Mouse (Mus musculus) common myeloid progenitor, adult 5-6 weeks (primary cell): ENCODE data around the gene Cfl1. TPM values are rescaled to one million over a fixed set of nuclear protein-coding genes. Genes with fewer than 3 reads are reported as not detected.
A peak's percentile ranks its signal among the peaks of the same experiment; 100 is the strongest.

Source experiments
- ATAC-seq: replicated peaks from 2 replicates; pipeline ENCODE4 v1.8.0; 2016; ENCODE audit warnings: low read depth, mild to moderate bottlenecking, moderate TSS enrichment, inconsistent platforms; ENCODE audit not compliant: poor library complexity, severe bottlenecking
- total RNA-seq: library from RNA; stranded (forward); fragments of 200-1000, 187-1606 nt; gene quantifications from 2 replicates; pipeline ENCODE4 v1.2.3, GENCODE M21; 2017

Gene Cfl1
- total RNA-seq, 1 experiment from 2014 or later, result 940 TPM

GRCm38 (mm10) chr19:5515840-5516777 is 25.9 kb downstream of the Cfl1 start:
- no peak; the same call in 1 of the 2 replicates for ATAC-seq

DNA sequence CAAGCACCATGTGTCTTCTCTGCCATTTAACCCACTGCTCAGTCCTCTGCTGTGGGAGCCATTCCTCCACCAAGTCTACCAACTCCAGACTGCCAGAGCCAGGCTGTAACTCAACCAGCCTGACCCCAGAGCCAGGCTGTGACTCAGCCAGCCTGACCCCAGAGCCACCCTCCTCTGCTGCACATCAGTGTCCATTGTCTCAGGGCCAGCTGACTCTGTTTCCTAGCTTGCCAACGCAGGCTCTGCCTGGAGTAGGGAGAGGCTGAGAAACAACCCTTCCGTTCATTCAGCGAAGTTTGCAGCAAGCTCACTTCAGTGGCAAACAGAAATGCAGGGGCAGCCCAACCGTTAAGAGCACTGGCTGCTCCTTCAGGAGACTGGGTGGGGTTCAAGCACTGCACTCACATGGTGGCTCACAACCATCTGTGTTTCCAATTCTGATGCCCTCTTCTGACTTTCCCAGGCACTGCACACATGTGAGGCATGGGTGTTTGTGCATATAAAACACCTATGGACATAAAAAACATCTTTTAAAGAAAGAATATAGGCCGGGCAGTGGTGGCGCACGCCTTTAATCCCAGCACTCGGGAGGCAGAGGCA is 26.8 kb downstream of the Cfl1 start:
- no peak for ATAC-seq

GRCm38 (mm10) chr19:5518721-5519120 is 28.5 kb downstream of the Cfl1 start:
- ATAC-seq, result no peak

DNA sequence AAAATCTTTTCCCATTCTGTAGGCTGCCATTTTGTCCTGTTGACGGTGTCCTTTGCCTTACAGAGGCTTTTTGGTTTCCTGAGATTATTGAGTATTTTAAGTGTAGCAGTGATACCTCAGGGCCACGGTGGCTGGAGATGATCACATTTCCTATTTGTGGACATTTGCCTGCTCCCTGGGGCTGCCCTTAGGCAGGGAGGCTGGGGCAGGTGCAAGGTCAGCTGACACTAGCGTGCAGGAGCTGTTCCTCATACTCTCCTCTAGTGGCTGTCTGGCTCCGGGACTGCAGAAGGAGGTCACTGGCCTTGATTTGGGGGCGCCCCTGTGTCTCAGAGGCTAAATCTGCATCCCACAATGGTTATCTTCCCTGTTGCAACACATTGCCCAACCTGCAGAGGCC is 34.9 kb downstream of the Cfl1 start:
- ATAC-seq, result no peak

GRCm38 (mm10) chr19:5529325-5530137 is 39.3 kb downstream of the Cfl1 start:
- peak; percentile 99 for ATAC-seq

GRCm38 (mm10) chr19:5530138-5530524 is 39.9 kb downstream of the Cfl1 start:
- no peak for ATAC-seq

- no peak for ATAC-seq
These were observed 42.3 kb downstream of the Cfl1 start for GRCm38 (mm10) chr19:5532520-5532919.

GRCm38 (mm10) chr19:5538786-5539185 is 48.5 kb downstream of the Cfl1 start:
- no peak for ATAC-seq

DNA sequence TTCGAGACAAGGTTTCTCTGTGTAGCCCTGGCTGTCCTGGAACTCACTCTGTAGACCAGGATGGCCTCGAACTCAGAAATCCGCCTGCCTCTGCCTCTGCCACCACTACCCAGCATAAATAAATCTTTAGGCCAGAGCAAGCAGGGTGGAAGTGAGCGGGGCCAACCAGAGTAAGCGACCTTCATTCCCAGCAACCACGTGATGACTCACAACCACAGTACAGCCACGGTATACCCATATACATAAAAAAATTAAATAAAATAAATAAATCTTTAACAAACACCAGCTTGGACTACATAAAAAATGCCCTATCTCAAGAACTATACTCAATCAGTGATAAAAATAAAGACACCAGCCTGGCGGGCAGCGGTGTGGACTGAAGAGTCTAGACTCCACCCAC is 53.1 kb downstream of the Cfl1 start:
- no peak for ATAC-seq

- ATAC-seq, result no peak
These were observed 53.8 kb downstream of the Cfl1 start for GRCm38 (mm10) chr19:5544031-5544430.

Other genes with a start within 250 kb of the Cfl1 start
- 9.7 and 20.6 TPM in 2 replicates for gene Pacs1, start 217.3 kb upstream of the Cfl1 start, total RNA-seq
- gene Sf3b2, start 195.0 kb upstream of the Cfl1 start, total RNA-seq, result 235 and 265 TPM in 2 replicates
- gene Gal3st3, start 192.1 kb upstream of the Cfl1 start, total RNA-seq, result not detected in 2 replicates
- not detected in 2 replicates for gene Catsper1, start 154.7 kb upstream of the Cfl1 start, total RNA-seq
- not detected in 2 replicates for gene Cst6, start 140.9 kb upstream of the Cfl1 start, total RNA-seq
- 60.0 and 61.7 TPM in 2 replicates for gene Eif1ad, start 123.7 kb upstream of the Cfl1 start, total RNA-seq
- gene Banf1, start 123.3 kb upstream of the Cfl1 start, total RNA-seq, result 71.4 and 75.6 TPM in 2 replicates
- gene Sart1, start 101.8 kb upstream of the Cfl1 start, total RNA-seq, result 93.3 and 103 TPM in 2 replicates
- gene Tsga10ip, start 87.9 kb upstream of the Cfl1 start, total RNA-seq, result not detected in 2 replicates
- gene Drap1, start 65.5 kb upstream of the Cfl1 start, total RNA-seq, result 112 and 125 TPM in 2 replicates
- 9.2 and 10.3 TPM in 2 replicates for gene AI837181, start 65.3 kb upstream of the Cfl1 start, total RNA-seq
- gene Fosl1, start 42.9 kb upstream of the Cfl1 start, total RNA-seq, result 0.63 and 0.78 TPM in 2 replicates
- gene Ccdc85b, start 32.6 kb upstream of the Cfl1 start, total RNA-seq, result 3.0 and 5.4 TPM in 2 replicates
- gene Fibp, start 29.8 kb upstream of the Cfl1 start, total RNA-seq, result 55.8 and 67.4 TPM in 2 replicates
- gene Ctsw, start 21.9 kb upstream of the Cfl1 start, total RNA-seq, result 1.0 and 2.0 TPM in 2 replicates
- gene Efemp2, start 16.5 kb upstream of the Cfl1 start, total RNA-seq, result 0.09 TPM in 1 of 2 replicates, not detected in the other
- gene Mus81, start 2.1 kb upstream of the Cfl1 start, total RNA-seq, result 20.7 and 26.9 TPM in 2 replicates
- not detected in 2 replicates for gene 1700020D05Rik, start 13.3 kb downstream of the Cfl1 start, total RNA-seq
- 1.3 and 2.9 TPM in 2 replicates for gene Snx32, start 20.1 kb downstream of the Cfl1 start, total RNA-seq
- not detected in 2 replicates for gene Ovol1, start 70.2 kb downstream of the Cfl1 start, total RNA-seq
- gene Ap5b1, start 77.6 kb downstream of the Cfl1 start, total RNA-seq, result 5.2 and 8.0 TPM in 2 replicates
- gene Rnaseh2c, start 111.4 kb downstream of the Cfl1 start, total RNA-seq, result 65.1 and 78.4 TPM in 2 replicates
- gene Kat5, start 119.8 kb downstream of the Cfl1 start, total RNA-seq, result 56.7 and 74.3 TPM in 2 replicates
- gene Rela, start 147.0 kb downstream of the Cfl1 start, total RNA-seq, result 34.8 and 44.1 TPM in 2 replicates
- gene Sipa1, start 173.3 kb downstream of the Cfl1 start, total RNA-seq, result 23.0 and 113 TPM in 2 replicates
- gene Map3k11, start 198.3 kb downstream of the Cfl1 start, total RNA-seq, result 18.8 and 21.6 TPM in 2 replicates
- gene Pcnx3, start 198.5 kb downstream of the Cfl1 start, total RNA-seq, result 18.0 and 19.8 TPM in 2 replicates
- gene Kcnk7, start 213.9 kb downstream of the Cfl1 start, total RNA-seq, result not detected in 2 replicates
- gene Ehbp1l1, start 235.9 kb downstream of the Cfl1 start, total RNA-seq, result 29.8 and 31.7 TPM in 2 replicates
- 17.8 and 35.4 TPM in 2 replicates for gene Fam89b, start 239.2 kb downstream of the Cfl1 start, total RNA-seq